Mouse (Mus musculus): ENCODE data around the gene Apopt1.

The Apopt1 gene

DNA sequence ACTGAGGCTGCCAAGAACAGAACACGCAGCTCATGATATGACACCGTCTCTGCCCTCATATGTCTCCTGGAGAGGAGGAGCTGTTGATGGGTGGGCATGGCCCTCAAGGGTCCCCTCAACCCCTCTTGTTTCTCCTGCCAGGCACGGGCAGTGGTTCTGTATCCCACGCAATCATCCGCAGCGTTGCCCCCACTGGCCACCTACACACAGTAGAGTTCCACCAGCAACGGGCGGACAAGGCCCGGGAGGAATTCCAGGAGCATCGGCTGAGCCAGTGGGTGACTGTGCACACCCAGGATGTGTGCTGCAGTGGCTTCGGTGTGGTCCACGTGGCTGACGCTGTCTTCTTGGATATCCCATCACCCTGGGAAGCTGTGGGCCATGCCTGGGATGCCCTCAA is 32.4 kb upstream of the Apopt1 start:
- DNase-seq (ENCODE audit: low read depth, low spot score): no peak

- no peak for DNase-seq (ENCODE audit: low read depth, low spot score)
These were observed 31.8 kb upstream of the Apopt1 start for GRCm38 (mm10) chr12:111681305-111681704.

DNA sequence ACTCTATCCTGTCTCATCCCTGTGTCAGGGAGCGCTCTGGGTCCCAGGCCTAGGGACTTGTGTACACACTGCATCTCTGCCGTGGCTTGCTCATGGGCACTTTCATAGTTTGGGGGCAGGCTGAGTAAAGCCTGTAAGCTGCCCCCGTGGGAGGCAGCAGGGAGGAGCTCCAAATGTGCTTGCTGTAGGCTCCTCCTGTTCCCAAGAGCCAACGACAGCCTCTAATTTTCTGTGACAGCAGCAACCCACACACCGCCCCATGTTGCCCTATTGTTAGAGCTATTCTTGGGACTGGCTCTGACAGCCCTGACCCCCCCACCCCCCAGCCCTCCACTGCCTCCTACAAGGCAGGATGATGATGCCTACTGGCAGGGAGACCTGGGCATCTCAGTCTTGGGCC is 31.1 kb upstream of the Apopt1 start:
- DNase-seq (ENCODE audit: low read depth, low spot score): peak; percentile 79

DNA sequence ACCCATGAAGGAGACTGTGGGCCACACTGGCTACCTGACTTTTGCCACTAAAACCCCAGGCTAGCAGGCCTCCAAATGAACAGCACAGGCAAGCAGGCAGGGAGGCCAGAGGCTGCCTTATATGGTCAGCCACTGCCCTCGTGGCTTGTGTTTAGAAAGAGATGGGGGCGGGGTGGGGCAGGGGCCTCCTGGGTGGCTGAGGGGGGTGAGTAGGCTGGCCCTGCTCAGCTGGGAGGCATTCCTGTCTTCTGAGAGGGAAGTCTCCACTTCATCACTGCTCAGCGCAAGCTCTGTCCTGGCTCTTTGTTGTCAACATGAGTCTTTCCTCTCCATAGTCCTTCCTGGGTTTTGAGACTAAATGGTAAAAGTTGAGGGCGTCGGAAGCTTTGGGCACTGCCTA is 30.3 kb upstream of the Apopt1 start:
- DNase-seq (ENCODE audit: low read depth, low spot score): no peak

DNA sequence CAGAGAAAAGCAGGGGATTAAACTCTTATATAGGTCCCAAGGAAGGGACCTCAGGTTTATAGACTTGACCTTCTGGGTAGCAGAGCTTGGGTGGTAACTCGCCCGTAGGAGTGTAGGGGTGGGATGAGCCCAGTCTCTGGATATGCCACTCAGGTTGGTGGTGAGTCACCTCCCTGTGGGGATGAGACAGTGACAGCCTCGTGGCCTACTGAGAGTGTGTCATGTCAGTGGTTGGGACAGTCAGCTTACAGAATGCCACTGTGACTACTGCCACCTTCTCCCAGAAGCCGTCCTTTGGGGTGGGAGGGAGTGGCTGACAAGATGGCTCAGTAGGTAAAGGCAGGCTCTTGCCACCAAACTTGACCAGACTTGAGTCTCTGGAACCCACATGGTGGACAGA is 26.7 kb upstream of the Apopt1 start:
- DNase-seq (ENCODE audit: low read depth, low spot score): no peak

DNA sequence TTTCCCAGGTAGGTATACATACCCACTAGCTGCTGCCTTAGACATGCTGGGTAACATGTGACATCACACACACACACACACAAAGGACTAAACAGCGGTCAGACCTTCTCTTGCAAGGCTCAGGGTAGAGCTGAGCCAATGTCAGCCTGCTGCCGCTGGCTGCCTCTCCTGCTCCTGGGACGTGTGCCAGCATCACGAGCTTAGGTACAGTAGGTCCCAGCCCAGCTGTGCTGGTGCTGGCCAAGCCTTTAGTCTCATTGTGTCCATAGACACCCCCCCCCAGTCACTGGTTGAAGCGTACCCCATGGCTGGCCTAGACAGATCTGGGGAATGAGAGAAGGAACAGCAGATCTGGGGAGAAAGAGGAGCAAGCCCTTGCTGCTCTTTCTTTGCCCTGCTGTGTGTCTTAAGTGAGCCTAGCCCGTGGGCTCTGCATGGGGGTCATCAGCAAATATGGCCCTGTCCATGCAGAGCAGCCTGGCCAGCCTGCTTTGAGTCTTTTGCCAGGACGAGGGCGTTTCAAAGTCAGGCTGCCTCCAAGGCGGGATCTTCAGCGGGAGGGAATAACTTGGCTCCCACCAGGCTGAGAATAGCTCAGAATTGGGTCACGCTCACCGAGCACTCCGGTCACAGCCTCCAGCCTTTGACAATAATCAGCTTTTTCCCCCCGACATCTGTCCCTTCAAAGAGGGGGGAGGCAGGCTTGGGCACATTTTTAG is 25.6 kb upstream of the Apopt1 start:
- DNase-seq (ENCODE audit: low read depth, low spot score): no peak

DNA sequence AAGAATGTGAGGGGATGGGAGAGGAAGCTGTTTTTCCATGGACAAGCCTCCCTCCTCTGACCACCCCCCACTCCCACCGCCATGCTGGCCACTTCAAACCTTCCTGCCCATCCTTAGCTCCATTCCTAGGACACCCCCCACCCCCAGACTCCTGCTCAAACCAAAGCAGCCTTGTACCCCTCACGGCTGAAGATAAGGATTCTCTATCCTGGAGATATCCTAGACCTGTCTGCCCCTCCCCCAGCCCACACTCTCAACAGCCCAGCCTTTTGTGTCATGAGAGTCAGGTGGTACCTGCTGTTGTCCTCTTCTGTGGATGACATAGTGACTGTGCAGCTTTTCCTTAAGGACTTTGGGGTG is 25.0 kb upstream of the Apopt1 start:
- no peak for DNase-seq (ENCODE audit: low read depth, low spot score)

DNA sequence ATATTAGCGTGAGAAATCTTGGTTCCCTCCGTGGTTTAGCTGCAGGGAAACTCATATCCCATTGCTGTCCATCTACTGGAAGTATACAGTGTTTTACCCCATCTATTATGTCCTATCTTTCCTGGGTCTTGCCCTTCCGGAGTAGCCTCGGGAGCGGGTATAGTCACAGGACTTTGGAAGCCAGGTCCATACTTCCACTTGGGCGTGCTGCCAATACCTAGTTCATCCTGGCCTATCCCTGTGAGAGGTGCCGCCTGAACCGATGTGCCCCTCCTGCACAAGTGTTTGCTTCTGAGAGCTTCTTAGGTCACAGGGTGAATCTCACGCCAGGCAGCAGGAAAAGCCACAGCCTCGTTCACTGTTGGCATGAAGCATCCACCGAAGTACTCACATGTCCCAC is 23.6 kb upstream of the Apopt1 start:
- DNase-seq (ENCODE audit: low read depth, low spot score): no peak

GRCm38 (mm10) chr12:111691346-111691872 is 21.7 kb upstream of the Apopt1 start:
- DNase-seq (ENCODE audit: low read depth, low spot score): no peak

DNA sequence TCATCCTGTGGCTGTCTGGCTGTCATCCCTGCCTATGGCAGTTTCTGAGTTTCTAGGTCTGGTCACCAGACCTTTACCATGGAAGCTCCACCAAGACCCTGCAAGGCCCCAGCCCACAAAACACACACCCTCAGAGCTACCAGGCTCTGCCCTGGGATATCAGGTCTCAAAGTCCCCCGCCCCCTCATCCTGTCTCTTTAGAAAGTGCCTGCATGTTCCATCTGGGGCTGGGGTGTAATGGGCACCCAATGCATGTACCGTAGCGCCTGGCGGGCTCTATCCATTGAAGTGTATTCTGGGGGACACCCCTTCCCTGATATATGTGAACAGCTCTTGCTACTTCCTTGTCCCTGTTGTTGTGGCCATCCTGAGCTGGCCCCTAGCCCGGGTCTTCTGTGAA is 20.2 kb upstream of the Apopt1 start:
- DNase-seq (ENCODE audit: low read depth, low spot score): no peak

DNA sequence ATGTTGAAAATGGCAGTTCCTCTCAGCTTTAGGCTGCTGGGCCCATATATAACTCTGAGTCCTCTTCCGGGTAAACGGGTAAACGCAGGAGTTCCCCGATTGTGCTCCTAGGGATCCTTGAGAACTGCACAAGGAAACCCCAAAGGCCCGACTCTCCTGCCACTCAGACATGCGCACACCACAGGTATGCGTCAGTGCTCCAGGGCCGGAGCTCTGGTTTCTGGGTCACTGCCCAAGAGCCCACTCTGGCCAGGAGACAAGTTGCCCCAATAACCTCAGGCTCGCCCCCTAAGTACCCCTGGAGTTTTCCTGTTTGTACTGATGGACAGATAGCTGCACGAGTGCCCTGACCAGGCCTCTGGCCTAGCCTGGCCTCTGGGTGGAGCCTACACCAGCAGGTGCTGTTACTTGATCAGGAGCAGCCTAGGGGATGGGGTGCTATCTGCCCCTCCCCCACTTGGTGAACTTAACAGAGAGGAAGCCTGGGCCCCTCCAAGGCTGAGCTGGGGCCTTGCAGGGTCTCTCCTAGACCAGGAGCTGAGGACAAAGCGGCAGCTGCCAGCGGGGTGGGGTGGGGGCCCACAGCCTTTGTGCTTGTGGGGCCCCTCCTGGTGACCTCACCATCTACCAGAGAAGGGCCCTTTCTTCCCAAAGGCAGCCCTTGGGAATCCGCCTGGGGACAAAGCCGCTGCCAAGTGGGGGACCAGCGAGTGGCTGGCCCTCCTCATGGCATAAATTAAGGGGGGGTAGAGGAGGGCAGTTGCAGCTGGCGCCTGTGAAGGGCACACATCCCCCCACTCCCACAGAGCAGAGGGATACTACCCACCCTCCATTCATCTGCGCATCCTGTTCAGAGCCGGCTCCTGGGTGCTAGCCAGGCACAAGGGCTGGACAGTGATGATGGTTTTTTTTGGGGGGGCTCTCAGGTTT is 19.5 kb upstream of the Apopt1 start:
- DNase-seq (ENCODE audit: low read depth, low spot score): peak; percentile 81

GRCm38 (mm10) chr12:111694271-111694781 is 18.7 kb upstream of the Apopt1 start:
- no peak for DNase-seq (ENCODE audit: low read depth, low spot score)

DNA sequence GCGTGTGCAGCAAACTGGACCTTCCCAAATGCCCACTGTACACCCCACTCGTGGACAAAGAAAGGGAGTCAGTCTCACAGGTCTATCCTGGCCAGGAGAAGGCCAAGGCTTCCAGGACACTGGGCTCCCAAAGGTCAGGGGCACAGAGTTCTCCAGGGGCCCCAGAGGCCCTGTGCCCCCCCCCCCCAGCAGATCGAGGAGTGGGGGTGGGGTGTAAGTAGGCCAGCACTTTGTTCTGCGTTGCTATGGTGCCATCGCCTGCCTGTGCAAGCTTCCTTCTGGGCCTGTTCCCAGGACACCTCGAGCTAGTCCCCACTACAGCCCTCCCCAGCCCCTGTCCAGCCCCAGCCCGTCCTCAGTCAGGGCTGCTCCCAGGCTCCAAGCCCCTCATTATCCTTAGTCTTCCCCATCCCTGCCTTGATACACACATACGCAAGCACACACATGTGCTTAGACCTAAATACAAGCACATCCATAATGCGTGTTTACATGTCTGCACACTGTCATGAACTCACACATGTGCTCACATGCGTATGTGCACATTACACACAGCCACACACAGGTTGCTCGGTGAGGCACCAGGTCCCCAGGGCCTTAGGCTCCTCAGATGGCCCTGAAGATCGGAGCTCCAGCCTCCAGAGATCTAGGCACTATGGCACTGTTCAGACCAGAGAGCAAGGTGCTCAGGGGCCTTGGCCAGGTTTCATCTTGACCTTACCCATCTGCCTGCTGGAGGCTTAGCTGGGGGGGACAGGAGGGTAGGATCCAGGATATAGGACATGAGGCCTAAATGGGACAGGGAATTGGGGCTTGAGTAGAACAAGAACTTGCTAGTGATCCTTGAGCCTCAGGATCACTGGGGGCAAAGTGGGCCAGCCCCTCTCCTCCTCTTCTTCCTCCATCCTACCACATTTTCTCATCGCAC is 17.9 kb upstream of the Apopt1 start:
- no peak for DNase-seq (ENCODE audit: low read depth, low spot score)

- DNase-seq (ENCODE audit: low read depth, low spot score): no peak
These were observed 16.8 kb upstream of the Apopt1 start for GRCm38 (mm10) chr12:111696239-111696638.

DNA sequence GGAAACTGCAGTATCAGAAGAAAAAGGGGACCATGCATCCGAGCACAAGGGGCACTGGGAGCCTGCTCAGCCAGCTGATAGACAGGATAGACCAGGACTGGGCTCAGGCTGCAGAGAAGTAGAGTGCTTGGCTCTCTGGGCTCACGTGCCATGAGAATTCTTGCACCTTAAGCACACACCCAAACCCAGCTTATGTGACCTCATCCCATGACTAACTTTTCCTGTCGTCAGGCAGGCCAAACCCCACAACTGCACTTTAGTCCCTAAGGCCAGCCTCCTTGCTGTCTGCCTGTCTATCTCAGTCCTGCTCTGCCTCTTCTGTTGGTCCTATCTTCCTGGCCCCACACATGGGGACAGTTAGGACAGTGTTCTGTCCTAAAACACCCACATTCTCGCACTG is 15.4 kb upstream of the Apopt1 start:
- no peak for DNase-seq (ENCODE audit: low read depth, low spot score)

GRCm38 (mm10) chr12:111698346-111698913 is 14.6 kb upstream of the Apopt1 start:
- DNase-seq (ENCODE audit: low read depth, low spot score): no peak

GRCm38 (mm10) chr12:111699542-111699941 is 13.5 kb upstream of the Apopt1 start:
- DNase-seq (ENCODE audit: low read depth, low spot score): peak; percentile 82

GRCm38 (mm10) chr12:111700920-111701458 is 12.1 kb upstream of the Apopt1 start:
- DNase-seq (ENCODE audit: low read depth, low spot score): peak; percentile 84

GRCm38 (mm10) chr12:111703301-111703700 is 9.8 kb upstream of the Apopt1 start:
- no peak for DNase-seq (ENCODE audit: low read depth, low spot score)

GRCm38 (mm10) chr12:111704609-111705008 is 8.5 kb upstream of the Apopt1 start:
- DNase-seq (ENCODE audit: low read depth, low spot score): no peak
